Mouse (Mus musculus) retina, adult 2 months (tissue): ENCODE data around the gene Lim2.
"Not testable (repeated sequence)": the region's sequence is repeated elsewhere in the genome, so short reads cannot be mapped to it uniquely, and the experiment has no call there.

ENCODE experiments used
- DNase-seq: peaks from one replicate; pipeline ENCODE4 v3.0.0-alpha.2; 2012; ENCODE audit warnings: low read depth, low spot score

Gene Lim2

DNA sequence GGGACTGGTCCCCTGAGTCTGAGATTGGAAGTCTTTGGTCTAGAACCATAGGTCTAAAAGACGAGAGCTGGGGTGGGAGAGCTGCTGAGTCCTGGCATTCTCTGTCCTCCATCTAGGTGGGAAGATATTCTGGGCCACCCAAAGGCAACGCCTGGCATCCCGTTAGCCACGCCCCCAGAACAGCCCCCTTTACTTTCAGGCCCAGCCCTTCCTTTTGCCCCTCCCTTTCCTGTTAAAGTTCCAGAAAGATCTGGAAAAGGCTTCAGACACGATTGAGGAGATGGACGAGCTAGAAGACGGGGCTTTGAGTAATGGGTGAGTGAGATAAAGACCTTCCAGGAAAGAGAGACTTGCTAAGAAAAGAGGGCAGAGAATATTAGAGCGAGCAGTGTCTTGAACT is at the start of gene Lim2:
Gene Lim2, plus strand, starts transcription at position 265 of the 400 bp plus-strand sequence.
- DNase-seq, result no peak

DNA sequence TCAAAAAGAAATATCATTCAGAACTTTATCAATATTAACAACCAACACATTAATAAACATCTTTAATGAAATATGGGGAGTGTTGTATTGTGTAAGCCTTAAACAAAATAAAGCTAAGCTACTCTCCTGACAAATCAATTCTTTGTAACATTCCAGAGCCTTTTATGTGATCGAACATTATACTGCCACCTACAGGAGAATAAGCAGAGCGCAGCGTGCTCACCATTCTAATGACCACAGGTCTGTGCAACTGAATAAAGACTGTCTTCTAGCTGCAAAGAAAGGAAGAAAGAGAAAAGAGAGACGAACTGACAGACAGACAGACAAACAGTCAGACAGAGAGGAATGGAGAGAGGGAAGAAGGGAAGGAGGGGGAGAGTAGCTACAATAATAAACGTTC is 49.2 kb upstream of the Lim2 start:
- peak; percentile 3 for DNase-seq

DNA sequence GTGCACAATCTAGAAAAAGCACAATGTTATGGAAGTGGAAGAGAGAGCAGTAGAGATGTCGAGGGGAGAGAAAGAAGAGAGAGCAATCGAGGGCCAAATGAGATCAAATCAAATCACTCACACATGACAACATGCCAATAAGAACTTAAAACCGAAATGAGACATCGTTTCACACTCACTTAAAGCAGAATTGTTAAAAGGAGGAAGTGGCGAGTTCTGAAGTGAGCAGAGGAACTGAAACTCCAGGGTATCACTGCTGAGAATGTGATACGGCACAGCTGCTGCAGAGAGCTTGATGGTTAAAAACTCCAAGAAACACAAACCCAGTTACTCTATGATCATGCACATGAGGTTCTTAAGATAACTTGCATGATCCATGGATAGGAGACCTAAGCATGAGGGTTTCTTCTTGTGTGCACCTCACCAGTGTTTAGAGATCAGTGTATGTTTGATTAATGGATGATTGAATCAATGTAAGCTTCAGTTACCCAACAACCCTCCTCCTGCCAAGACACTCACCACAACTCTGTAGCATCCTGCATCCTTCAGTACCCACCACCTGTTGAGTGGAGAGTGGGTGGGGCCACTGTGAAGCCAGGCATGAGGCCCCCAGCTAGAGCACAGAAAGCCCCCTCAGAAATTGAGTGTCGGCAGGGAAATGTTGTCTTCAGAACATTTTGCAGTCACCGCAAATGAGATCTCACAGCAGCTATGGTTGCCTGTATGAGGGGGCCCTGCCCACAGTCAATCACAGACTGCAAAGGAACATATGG is 34.9 kb upstream of the Lim2 start:
- no peak for DNase-seq

DNA sequence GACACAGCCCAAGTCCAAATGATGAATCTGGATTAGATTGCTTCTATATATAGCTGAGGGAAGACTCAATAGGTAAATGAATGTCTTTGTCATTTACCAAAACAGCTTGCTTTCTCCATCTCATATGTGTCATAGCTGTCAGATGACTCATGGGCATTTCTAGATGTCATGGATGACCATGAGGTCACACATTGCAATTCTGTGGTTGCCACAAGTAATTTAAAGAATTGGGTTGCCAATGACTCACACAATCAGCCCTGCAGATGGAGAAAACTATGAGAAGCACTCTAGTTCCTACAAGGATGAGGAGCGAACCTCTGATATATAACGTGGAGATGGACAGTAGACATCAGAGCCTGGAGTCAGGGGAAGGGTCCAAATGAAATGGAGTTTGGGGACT is 28.0 kb upstream of the Lim2 start:
- no peak for DNase-seq

DNA sequence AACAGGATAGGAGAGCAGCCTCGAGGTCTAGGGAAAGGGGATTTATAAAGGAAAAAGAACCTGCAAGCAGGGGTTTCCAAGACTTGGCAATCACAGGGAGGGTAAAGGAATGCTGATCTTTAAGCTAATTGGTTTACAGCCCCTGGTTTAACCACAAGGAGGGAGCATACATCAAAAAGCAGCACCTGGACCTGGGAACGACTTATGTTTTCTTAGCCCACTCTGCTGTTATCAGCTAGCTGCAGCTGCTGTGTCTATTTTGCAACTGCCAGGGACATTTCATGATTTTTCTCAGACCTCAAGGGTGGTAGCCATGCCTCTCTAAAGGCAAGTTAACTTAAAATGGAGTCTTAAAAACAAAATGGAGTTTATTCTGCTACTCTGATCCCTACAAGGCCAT is 24.8 kb upstream of the Lim2 start:
- DNase-seq, result no peak

DNA sequence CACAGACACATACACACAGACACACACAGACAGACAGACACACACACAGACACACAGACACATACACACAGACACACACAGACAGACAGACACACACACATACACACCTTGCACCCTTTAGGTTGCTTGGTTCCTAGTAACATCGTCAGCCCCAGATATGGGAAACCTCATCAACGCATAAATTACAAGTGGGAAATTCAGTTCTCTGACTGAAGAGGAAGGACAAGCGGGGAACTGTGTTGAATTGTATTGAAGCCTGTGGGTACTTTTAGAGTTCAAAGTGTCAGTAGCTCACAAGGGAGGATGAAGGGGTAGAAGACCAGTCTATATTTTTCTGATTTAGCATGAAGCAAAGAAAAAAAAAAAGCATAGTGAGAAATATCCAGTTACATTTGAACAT is 19.9 kb upstream of the Lim2 start:
- DNase-seq, result no peak

DNA sequence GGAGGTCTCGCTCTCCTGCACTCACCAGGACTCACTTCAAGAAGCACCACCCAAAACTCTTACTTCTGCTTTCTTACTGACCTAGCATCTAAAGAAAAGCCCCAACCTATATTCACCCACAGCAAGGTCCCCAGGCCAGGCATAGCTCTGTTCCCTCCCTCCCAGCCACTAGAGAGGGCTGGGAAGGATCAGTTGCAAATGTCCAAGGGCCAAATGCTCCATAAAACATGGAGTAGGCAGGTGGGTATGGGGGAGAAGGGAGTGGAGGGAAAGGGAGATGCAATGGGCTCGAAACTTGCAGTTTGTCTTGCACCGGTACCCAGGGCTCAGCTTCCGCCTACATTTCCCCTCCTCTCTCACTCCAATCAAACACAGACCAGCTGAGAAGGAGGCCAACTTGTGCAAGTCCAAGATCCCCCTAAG is 19.3 kb upstream of the Lim2 start, which contains the start of gene Siglecg:
Gene Siglecg, plus strand, starts transcription at position 74 of the 423 bp plus-strand sequence.
- no peak for DNase-seq

DNA sequence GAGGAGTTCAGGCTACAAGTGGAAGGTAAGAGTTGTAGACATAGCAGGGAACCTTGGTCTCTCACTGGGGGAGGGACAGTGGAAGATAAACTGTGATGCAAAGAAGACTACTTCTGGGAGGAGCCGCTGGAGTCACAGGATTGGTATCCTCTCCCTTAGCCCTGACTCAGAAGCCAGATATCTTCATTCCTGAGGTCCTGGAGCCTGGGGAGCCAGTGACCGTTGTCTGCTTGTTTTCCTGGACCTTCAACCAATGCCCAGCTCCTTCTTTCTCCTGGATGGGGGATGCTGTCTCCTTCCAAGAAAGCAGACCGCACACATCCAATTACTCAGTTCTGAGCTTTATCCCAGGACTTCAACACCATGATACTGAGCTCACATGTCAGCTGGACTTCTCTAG is 18.4 kb upstream of the Lim2 start:
- DNase-seq, result no peak

DNA sequence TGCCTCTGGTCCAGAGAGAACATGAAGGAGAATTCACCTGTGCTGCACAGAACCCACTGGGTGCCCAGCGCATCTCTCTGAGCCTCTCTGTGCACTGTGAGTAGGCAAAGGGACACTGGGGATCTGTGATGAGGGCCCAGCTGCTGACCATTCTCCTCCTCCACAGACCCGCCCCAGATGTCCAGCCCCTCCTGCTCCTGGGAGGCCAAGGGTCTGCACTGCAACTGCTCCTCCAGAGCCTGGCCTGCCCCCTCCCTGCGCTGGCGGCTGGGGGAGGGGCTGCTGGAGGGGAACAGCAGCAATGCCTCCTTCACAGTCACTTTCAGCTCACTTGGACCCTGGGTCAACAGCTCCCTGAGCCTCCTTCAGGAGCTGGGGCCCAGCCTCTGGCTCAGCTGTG is 15.7 kb upstream of the Lim2 start:
- not testable (repeated sequence) for DNase-seq

DNA sequence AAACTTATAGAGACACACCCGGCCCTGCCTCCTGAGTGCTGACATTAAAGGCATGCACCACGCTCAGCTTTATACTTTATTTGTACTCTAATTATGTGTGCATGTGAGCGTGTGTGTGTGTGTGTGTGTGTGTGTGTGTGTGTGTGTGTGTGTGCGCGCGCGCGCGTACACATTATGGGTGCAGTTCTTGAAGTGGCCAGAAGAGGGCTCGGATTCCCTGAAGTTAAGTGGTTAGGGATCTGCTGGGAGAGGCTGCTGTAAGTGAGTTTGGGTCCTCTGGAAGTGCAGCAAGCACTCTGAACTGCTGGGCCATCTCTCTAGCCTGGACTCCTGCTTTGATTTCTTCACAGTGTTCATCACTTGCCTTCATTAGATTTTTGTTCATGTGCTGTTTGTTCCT is 10.2 kb upstream of the Lim2 start:
- DNase-seq, result no peak

DNA sequence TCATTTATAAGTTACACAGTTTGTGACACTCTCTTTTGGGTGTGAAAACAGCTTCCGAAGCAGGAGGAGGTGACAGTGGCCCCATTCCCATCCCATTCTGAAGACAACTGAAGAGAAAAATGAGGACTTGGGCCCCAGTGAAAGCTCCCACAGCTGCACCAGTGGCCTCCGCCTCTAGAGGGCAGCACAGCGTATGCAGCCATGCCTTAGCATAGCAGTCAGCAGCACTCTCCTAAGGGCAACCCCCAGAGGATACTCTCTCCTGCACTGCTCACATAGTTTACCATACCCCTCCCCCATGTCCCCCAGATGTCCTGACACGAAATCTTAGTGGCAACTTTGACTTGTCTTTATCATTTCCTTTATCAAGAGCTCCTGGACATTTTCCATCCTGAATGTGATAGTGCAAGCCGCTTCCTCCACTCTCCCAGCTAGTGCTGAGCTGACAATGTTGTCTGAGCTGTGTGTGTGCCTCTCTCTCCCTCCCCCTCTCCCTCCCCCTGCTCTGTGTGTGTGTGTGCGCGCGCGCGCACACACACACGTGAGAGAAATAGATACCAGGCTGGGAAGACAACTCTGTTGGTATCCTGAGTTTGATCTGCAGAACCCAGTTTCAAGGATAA is 4.4 kb upstream of the Lim2 start:
- DNase-seq, result peak; percentile 52

DNA sequence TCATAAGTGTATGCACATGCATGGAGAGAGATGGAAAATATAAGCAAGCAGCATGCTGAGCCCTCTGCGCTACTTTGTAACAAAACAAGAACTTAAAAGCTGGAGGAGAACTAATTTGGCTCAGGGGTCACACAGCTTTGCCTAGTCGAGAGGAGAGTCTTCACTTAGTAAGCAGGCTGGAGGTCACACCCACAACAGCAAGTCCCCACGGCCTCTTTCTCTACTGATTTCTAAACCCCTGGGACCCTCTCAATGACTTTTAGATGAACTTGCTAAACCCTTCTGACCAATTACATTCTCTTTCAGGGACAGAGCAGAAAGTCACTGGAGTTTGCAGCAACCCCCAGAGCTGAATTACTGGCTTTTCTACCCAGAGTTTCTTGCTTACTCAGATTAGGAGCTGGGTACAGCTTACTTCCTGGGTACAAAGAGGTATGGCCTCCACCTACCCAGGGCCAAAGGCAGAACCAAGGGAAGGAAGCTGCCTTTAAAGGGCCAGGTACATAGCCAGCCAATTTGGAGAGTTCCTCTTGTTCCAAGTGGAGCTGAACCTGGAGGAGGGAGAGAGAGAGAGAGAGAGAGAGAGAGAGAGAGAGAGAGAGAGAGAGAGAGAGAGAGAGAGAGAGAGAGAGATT is 3.4 kb upstream of the Lim2 start:
- no peak for DNase-seq

DNA sequence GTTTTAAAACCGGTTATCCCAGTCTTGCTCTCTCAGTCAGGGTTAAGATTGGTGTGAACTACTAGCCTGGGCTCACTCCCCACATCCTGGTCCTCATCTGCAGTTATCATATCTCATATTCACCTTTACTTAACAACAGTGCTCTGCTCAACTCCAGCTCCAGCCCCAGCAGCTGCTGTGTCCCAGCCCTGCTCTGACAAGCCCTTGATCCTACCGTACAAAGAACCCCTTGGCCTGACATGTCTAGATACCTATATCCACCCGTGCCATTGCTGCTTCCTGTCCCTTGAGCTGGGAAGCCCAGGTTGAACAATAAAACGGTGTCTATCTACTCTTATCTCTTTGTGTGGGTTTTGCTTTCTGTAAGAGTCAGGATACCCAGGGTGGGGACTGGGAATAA is 2.0 kb downstream of the Lim2 start:
- DNase-seq, result no peak

DNA sequence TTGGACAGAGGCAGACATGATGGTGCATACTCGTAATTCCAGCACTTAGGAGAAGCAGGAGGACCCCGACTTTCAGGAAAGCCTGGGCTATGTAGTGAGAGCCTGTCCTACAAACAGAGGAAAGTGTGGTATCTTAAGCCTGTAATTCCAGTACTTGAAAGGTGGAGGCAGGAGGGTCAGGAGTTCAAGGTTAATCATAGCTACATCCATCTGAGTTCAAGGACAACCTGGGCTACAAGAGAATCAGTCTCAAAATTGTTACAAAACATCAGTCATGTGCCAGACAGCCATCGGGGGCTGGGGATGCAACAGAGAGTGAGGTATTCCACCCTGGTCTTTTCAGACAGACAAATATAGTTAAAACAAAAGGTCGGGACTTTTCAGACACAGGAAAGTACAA is 5.4 kb downstream of the Lim2 start:
- no peak for DNase-seq

DNA sequence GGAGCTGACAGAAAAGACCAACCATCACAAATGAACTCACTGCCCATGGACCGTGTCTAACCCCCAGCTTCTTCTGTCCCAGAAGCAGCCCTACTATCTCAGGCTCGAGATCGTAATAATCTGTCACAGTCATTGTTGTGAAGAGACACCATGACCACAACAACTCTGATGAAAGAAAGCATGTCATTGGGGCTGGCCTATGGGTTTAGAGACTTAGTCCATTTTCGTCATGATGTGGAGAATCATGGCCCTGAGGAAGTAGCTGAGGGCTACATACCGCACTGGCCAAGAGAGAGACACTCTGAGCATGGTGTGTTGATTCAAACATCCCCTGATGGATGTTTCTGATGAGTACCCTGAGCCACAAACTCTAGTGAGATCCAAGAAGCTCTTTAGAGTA is 7.2 kb downstream of the Lim2 start:
- no peak for DNase-seq

DNA sequence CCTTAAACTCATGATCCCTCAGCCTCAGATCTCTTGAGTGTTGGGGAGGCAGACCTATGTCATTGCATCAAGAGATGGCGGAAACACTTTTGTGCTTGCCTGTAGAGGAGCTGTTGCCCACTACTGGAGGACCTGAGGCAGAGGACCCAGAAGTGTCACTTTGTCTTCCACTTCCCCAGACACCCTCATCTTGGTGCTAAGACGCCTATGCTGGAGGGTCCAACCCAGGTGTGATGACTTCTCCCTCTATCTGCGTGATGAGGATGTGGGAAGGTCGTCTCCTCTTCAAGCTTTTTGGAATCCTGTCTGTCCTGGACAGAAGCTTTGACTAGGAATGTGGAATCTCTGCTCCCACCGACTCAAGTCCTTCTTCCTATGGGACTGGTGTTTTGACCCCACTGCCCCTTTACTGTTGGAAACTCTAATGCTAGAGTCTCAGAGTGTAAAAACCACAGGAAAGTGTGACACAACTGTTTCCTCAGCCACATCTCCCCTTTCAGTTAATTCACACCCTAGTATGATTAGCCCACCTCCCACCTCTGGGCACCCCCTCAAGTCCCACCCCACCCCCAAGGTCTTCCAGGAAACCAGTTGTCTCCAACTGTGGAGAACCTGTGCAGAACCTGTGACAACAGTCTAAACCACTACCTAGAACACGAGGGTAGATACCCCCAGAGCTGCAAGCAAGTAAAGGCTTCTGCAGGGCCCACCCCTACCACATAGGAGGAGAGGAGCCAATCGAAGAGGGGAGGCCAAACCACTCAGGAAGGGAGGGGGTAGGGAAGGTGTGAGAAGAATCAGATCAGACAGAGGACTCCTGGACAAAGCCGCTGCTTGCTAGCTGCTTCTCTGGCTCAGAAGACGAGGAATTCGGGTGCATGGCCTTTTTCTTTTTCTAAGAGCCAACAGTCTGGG is 9.1 kb downstream of the Lim2 start, which contains the start of gene Nkg7:
Gene Nkg7, plus strand, starts transcription at position 733 of the 915 bp plus-strand sequence.
- no peak for DNase-seq

DNA sequence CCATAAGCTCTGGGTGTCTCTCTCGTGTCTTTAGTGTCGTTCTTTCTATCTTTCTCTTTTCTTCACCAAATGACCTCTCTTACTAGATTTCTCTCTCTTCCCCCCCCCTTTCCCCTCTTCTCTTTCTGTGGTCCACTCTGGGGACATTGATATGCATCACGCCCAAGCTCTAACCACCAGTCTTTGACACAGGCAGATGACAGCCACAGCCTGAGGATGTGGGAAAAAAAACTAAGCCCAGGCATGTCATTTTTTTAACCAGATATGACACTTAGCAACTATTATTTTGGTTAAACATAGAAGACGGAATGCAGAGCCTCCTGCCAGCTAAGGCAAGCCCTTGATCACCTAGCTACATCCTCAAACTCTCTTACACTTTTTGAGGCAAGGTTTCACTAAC is 11.1 kb downstream of the Lim2 start:
- no peak for DNase-seq

DNA sequence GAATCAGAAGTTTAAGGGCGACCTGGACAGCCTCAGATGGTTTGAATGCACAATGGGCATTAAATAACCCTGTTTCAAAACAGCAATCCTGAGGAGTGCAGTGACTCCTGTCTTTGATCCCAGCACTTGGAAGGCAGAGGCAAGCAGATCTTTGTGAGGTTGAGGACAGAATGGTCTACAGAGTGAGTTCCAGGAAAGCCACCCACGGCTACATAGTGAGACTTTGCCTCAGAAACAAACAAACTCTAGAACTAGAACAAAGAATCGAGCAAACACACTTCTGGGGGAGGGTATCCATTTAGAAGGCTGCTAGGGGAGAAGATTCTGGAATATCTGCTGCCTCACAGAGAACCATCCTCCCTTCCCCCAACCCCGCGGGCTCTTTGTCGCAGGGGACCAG is 13.0 kb downstream of the Lim2 start, which contains the start of gene Cldnd2:
Gene Cldnd2, plus strand, starts transcription at position 301 of the 400 bp plus-strand sequence.
- DNase-seq, result no peak

DNA sequence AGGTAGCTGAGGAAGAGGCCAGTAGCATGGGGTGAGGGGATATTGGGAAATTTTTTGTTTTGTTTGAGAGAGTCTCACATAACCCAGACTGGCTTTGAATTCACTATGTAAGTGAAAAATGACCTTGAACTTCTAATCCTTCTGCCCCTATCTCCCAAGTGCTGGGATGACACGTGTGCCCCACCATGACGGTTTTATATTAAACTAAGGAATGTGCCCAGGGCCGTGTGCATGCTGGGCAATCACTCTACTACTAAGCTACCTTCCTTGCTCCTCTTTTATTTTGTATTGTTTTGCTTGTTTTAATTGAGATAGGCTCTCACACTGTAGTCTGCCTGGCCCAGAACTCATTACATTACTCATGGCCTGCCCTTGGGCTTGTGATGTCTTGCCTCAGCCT is 13.6 kb downstream of the Lim2 start:
- DNase-seq, result no peak

DNA sequence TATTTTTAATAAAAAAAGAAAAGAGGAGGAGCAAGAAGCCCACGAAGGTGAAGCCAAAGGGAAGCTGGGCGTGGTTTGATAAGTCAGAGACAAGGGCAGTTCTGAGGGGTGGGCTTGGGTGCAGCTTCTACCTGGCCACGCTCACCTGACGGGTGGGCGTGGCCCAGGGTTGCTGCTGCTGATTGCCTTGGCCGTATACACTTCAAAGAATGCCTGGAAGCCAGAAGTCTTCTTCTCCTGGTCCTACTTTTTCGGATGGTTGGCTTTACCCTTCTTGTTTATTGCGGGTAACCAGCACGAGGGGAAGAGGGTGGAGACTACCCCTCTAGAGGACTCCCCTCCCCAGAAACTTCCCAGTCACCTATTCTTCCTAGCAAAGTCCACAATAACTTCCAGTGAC is 15.2 kb downstream of the Lim2 start:
- DNase-seq, result no peak

DNA sequence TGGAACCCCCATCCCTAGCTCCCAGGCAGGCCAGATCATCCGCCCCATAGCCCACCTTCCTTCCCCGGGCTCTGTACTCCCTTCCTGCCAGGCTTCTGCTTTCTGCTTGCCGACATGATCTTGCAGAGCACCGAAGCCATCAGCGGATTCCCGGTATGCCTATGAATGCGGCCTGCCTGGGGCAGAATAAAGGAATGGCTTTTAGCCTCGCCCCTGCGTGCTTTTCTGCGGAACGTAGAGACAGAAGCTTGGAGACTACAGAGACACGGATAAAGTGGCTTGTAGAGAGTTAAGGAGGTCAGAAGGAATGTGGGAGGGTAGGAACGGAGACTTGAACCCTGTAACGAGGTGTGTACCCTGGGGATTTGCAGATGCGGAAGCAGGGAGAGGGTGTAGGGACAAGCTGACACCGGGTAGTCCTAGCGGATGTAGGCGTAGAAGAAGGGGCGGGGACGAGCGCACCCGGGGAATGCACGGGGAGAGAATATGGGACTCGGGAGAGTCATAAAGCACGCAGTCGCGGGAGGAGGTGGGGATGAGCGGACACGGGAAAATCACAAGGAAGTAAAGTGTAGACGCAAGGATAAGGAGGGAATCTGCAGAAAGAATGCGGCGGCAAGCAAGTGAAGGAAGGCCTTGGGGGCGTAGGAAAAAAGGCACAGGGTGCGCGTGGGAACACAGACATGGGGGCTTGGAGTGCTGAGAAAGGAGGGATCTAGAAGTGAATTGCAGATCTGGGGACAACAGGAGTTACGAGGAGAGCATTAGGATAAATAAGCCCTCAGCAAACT is 15.9 kb downstream of the Lim2 start:
- DNase-seq, result peak; percentile 40
